Mouse (Mus musculus) thymus, postnatal 25 days (tissue): ENCODE results near the gene Cfap65.

Experiments
- DNase-seq: peaks from one replicate; pipeline ENCODE4 v3.0.0; 2022

Gene Cfap65

DNA sequence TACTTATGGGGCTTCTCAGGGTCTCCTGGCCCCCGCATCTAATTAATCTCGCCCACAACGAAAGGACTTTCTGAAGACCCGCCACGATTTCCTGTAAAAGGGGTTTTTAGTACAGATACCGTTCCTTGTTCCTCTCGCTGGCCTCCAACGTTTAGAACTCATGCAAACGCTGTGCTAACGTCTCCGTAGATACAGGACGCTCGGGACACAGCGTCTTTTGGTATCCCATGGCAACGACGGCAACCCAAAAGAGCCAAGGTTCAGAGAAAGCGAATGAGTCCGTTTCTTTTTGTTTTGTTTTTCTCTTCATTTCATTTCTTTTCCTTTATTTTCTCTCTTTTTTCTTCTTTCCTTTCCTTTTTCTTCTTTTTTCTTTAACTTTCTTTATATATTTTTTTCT lies at the start of gene Cfap65:
Gene Cfap65, minus strand, starts transcription at position 198 of the 400 bp plus-strand sequence.
- no peak for DNase-seq

DNA sequence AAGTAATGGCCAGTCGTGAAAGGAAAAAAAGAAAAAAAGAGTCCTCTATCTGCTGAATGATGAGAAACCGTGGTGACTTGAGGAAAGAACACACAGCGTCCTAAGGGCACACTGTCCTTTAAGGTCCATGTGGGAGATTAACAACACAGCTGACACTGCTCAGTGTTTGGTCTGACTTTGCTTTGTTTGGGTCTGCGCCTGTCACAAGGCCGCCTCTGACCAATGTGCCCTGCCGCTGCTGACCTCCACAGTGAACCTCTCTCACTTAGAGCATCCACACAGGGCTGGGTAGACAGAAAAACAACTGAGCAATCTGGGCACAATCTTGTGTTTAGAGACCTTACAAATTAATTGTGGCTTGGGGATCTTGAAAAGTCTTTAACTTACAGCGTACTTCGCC lies 41.6 kb upstream of the Cfap65 start:
- no peak for DNase-seq

DNA sequence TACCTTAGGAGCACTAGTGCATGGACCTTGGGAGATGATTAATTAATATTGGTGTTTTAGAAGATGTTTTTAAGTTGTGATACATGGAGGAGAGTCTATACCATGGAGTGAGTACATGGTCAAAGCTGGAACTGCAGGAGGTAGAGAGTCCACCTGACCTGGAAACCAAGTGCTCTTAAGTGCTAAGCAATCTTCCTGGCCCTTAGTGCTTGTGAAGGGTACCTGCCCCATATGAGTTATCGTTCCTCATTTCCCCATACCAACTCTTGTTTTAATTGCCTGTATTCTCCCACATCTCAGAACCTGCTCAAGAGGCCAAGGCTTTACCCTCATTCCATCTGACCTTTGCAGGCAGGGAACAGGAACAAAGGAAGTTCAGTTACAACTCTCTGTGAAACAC lies 40.5 kb upstream of the Cfap65 start:
- DNase-seq = no peak

DNA sequence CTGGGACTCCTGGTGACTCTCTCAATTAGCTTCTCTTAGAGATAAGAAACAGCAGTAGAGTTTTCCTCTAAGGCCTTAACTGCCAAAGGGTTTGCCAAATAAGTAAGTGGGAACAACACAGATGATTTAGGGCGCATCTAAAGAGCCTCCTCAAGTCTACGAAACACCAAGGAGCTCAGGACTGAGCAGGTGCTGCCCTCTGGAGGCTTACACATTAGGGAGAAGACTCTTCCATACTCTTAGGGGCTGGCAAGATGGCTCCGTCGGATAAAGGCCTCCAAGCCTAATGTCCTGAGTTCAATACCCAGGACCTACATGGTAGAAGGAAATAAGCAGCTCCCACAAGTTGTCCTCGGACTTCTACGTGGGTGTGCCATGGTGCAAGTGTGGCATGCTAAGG lies 38.2 kb upstream of the Cfap65 start:
- DNase-seq = no peak

DNA sequence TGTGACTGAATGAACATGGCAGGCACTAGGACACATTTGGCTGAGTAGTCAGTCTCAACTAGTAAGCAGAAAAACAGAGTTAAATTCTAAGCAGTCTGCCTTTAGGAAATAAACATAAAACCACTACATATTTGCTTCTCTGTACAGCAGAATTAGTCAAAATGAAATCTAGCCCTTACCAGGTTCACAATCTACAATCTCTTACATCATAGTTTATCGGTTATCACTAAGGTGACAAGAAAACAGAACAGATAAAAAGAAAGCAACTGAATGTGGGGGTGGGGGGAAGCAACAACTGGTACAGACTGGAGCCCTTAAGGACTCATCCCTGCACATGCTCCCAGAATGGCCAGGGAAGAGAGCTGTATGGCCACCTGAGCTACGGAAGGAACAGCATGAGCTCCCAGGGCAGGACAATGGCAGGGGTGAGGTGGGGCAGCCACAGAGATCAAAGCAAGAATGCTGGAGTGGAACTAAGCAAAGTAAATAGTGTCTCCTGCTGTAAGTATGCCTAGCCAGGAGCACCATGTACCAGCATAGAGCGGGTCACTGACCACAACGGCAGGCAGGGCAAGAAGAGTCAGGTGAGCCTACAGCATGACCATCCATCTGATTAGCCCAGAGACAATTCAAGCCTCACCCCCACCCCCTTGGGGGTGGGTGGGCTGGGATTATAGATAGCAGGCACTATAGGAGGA lies 36.1 kb upstream of the Cfap65 start:
- DNase-seq = no peak

DNA sequence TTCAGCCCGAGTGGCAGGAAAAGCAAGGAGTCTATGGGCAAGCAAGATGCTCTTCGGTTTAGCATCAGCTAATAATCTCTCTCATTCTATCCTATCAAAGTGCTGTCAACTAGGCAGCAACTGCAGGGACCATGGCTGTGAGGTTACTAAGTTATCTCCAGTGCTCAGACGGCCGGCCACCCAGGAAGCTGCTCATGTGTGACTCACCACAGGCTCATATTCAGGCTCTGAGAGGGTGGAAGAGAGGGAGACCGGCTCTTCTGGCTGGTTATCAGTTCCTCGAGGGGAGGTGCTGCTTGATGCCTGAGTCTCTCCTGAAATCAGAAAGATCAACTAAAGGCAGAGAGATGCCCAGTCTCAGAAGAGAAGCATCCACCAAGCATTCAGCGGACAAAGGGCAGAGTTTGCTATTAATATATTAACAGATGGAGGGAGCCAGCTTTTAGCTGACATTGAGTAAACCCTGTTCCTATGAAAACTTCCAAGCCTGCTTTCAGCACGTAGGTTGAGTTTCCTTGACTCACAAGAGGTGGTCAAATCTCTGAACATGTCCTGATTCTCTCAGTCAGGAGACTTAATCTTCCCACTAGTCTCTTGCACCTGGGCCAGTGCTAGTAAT lies 32.7 kb upstream of the Cfap65 start:
- no peak for DNase-seq

DNA sequence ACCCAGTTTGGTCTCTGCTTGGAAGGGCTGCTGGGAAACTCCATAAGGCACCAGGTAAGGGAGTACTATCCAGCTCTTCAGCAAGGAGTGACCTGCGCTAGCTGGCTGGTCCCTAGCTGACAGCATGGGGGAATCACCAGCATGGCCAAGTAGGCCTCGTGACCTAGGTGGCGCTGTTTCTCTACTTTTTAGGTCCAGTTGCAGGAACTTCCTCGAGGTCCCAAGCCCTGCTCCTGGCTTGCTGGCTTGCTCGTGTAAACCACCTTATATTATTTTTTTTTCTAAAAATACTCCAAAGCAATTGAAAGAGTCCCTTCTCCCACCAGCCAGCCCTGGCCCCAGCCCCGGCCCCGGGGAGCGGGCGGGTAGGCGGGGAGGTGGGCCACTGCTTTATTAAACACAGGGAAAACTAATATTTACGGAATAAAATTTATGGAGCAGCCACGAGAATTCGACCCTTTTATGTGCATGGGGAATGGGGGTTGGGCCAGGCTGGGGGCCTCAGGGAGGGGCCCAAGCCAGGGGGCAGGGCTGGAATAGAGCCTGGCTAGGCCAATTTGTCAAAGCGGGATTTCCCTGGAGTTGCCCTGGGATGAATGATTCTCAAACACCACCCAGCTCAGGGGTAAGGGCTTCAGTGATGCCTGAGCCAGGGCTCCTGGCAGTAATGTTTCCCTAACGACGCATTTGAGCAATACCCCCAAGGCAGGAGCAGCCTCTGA lies 29.3 kb upstream of the Cfap65 start:
- DNase-seq = peak; percentile 39

DNA sequence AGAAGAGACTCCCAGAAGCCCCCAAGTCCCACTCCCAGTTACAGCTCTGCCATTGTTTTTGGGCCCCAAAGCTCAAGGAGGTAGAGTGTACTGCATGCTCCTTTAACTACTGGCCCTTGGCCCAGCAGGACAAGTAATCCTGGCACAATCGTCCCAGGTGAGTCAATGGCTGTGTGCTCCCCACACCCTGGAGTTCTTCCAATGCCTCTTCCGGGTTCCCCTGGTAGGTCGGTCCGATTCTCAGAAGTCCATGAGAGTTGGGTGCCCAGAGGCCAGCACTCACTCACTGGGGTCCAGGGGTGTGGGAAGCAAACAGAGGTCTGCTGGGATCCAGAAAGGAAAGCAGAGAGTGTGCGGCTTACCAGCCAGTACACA lies 27.4 kb upstream of the Cfap65 start:
- no peak for DNase-seq

DNA sequence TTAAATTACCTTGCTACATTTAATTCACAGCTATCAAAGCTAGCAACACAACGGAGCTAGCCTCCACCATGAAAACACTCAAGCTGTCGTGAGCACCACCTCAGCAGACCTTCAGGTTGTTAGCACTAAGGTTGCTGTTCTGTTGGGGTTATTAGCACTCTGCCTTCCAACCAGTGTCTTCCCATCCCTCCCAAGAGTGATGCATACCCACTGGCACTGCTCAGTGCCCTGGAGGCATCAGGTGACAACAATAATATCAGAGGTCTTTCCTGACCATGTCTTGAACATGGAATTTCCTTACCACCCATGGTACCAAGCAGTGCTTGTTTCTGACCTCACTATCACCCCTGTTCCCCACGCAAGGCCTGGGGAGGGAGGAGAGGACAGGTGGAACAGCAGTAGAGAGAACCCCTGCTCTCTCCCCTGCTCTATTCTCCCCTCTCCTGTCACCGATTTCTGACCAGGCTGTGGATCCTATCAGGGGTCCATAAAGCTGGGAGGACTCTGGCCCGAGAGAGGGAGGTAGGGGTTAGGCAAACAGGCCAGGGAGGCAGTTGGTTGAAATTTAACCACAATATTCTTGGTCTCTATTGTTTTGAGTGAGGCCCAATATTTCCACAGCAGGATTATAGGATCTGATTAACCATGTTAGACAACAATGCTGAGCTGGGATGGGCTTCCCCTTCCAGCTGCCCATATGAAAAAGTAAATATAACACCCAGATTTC lies 26.9 kb upstream of the Cfap65 start:
- no peak for DNase-seq

DNA sequence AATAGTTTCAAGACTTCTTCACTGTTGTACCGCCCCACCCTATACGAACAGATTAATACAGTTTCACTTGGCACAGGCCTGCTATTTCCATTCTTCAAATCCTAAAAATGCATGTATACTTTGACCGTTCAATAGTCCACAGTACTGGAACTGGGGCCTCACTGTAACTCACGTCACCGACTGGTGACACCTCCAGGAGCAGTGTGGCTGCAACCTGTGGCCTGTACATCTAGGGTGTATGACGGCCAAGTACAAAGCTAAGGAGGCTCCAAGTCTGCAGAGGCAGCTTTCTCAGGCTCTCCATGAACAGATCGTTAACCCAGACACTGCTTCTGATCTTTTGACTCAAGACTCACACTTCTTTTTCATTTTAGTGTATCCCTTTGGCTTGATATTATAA lies 26.3 kb upstream of the Cfap65 start:
- no peak for DNase-seq

DNA sequence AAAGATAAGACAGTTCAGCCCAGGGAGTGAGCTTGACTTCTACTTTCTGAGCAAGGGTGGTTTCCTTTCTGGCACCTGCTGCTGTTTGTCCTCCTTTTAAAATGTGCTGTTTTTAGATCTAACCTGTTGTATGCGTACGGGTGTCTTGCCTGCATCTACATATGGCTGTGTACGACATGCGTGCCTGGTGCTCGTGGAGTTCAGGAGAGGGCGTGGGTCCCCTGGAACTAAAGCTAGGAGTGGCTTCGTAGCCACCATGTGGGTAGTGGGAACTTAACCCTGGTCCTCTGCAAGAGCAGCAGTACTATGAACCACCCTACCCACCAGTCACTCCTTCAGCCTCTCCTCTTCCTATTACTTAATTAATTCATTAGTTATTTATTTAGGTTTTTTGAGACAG lies 24.7 kb upstream of the Cfap65 start:
- no peak for DNase-seq

DNA sequence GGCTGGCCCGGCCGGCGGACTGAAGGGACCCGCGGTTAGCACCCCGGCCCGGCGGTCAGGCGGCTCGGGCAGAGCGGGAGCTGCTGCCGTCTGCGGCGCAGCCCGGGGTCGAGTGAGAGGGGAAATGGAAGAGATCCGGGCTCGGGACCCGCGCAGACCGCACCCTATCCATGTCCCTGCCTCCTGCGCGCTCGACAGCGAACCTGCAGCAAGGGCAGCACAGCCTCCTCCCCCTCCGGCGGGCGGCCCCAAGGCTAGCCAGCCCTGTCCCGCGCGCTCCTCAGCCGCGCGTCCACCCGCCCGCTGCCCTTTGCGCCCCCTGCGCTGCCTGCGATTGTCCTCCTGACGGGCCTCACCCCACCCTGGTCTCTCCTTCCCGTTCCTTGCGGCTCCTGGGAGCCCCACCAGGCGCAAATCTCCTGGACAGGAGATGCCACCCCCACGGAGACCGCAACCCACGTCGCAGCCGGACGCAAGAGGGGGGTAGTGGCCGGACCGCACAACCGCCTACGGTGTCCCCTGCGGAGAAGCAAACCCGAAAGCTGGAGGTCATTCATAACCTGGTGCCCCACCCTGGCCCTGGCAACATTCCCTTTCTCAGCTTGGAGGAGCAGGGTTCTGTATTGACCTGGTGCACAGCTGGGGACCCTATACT lies 16.3 kb upstream of the Cfap65 start, which contains the start of gene Ihh:
Gene Ihh, minus strand, starts transcription at position 117 of the 655 bp plus-strand sequence.
- DNase-seq = no peak

DNA sequence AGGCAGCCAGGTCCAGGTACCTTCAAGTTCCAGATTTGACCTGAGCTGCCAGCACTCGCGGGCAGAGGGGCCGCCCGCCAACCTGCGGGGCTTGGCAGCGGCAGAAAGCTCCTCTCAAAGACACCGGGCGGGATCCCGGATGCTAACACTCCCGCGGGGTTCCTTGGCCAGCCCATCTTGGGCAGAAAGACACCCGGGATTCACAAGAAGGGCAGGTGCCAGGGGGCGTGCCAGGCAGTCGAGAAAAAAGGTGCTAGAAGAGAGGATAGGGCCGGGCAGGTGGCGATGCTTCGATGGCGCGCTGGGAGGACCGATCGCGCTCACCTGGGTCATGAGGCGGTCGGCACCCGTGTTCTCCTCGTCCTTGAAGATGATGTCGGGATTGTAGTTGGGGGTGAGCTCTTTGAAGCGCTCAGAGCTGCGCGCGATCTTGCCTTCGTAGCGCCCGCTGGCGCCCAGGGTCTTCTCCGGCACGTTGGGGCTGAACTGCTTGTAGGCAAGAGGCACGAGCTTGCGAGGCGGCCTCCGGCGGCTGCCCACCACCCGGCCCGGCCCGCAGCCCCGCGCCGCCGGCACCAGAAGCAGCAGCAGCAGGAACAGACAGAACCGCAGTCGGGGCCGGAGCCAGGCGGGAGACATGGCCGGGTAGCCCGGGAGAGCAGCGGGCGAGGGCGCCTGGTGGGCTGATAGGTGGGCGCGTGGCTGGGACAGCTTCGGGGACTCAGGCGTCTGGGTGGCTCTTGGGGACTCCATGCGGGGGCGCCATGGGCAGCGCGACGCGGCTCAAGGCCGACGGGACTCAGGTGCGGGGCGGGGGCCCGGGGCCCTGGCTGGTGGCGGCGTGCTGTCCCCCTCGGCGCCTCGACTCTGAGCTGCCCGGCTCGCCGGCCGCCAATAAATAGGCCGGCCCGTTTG lies 15.4 kb upstream of the Cfap65 start:
- no peak for DNase-seq

DNA sequence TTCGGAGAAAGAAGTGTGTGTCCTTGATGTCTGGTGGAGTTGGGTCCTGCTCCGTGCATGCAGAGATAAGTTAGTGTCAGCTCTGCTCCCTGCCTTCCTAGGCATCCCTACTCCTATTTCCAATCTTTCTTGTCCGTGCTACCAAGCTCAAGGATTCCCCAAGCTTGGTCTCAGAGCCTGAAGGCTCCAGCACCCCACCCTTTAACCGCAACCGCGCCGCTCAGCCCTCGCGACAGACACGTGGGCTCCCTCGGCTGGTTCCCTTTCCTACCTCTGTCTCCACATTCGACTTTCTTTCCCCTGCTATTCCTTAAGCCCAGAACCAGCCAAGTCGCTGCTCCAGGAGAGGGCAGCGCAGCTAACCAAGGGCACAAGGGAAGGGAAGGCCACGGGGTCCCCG lies 14.7 kb upstream of the Cfap65 start:
- DNase-seq = no peak

DNA sequence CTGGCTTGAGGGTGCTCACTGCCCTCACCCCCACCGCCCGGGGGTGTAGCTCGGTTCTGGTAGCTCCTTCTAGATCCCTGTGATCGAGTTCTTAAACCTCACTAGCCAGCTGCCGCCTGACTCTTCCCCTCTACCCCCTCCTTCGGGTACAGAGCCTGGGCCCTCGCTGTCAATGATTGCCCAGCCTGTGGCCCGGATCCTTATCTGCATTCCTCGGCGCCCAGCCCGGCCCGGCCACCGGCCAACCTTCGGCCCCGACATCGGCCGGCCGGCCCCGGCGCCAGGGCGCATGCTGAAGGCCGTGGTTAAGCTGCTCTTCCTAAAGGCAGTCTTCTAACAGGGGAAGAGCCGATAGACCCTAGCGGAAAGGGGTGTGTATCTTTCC lies 14.3 kb upstream of the Cfap65 start:
- no peak for DNase-seq

DNA sequence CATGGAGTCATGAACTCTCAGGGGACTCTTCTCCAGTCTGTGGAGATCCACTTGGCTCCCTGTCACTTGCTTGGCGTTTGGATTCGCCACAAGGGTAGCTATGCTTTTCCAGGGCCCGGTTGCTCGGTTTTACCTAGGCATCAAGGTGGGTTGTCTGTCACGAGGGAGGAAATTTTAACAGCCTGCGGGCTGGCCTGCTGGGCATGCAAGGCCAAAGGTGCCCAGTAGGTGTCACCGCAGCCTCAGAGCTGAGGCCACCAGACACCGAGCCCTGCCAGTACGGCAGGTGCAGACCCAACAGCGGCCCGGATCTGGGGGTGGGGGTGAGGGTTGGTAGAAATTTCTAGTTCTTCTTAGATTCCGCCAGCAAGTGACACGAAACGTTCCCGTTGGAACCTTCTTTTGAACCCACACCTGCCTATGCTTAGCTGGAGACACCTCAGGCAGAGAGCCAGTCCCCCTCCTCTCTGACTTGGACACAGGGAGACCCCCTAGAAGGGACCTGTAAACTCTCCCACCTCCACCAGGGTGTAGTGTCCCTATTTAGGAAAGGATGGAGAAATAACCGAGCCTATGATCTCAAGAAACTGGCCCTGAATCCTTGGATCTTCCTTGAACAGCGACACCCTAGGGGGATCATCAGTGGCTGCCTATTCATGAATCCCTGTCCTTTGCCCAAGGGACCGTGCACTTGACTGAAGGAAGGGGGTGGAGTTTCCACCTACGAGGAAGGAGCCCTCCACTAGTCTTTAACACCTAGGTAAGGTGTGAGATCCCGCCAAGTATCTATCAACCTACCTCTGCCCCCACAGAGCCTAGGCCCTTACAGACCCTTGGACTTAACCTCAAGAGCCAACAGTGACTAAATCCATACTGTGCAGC lies 13.6 kb upstream of the Cfap65 start:
- peak; percentile 51 for DNase-seq

DNA sequence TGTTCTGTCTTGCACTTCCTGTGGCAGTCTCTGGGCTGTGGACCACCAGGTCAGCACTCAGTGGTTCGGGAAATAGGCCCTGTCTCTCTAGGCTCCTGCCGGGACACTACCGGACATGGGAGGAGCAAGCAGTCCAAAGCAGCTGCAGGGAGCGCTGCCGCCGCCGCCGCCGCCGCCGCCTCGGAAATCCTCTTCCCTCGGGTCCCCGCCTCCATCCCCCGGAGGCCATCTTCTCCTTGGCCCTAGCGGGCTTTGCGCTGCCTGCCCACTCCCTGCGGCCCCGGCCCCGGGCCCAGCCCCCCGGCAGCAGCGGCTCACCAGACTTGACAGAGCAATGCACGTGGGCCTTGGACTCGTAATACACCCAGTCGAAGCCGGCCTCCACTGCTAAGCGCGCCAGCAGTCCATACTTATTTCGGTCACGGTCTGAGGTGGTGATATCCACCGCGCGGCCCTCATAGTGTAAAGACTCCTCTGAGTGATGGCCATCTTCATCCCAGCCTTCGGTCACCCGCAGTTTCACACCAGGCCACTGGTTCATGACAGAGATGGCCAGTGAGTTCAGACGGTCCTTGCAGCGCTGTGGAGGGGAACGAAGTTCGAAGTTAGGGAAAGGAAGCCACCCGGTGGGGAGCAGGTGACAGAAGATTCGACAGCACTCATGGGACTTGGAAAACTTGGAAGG lies 12.7 kb upstream of the Cfap65 start:
- DNase-seq = no peak

DNA sequence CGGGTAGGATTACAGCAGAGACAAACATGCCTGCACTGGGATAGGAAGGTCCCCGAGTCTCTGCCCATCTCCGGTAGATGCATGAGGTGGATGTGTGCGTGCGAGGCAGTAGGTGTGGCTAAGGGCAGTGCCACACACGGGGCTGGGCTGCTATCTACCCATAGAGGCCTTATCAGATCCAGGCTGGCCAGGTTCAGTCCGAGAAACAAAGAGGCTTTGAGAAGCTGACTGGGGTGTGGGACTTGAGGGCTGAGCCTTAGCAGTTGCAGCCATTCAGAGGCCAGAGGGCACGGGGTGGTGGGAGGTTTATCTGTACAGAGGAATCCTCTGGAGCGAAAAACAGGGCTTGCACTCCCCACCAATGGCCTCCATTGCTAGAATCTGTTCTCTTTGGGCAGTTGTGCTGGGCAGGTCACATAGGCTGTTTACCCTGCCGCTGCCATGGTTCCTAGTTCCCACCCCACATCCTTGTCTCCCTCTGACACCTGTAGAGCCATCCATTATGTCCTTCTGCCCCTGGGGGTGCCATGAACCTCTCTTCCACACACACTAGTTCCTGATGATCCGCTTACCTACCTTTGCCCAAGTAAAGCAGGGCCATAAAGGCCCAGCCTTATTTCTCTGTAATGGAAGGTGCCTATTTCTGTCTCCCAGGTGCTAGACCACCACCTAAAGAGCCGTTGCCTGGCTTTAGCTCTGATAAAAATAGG lies 6.4 kb upstream of the Cfap65 start:
- DNase-seq = no peak

DNA sequence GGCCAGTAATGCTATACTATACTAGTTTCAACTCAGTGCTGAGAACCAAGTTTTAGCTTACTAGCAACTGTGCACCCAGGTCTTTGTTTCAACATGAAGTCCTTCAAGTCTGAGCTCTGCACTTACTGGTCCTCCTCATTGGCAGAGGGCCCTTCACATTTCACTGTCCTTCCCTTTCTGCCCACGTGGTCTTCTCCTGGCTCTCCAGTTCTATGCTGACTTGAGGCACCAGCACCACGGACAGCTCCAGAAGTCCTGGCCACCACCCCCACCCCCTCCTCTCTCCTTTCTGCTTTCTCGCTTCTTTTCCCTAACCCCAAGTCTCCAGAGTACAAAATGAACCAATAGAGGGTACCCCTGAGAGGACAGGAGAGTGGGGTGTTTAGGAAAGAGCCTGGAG lies 4.4 kb upstream of the Cfap65 start:
- no peak for DNase-seq
